Mouse (Mus musculus) heart, embryonic 14.5 days (tissue): ENCODE results near the gene Btrc. TPM values are rescaled to one million over a fixed set of nuclear protein-coding genes. Genes with fewer than 3 reads are reported as not detected.
A peak's percentile ranks its signal among the peaks of the same experiment; 100 is the strongest.

Experiments
- ATAC-seq: fragments of 200-750 bp; cut with Nextera tagmentation; 2 replicates; pipeline ENCODE4 v1.8.0; 2017; ENCODE audit warnings: low read depth, moderate TSS enrichment; ENCODE audit not compliant: insufficient number of reproducible peaks, insufficient read depth, low FRiP score
- H3K27ac ChIP-seq, 2 experiments: fragments of 200-500 bp in 1 of 2; fragments of 300-500 bp in 1 of 2; sonication (generic) in 1 of 2; replicated peaks in 1 of 2; 2 replicates each; pipeline ENCODE4 v1.5.1; 2012 to 2014; ENCODE audit warnings: low read depth in 2 of 2, low read length in 2 of 2, control low read depth in 1 of 2, mild to moderate bottlenecking in 1 of 2, mixed read lengths in 1 of 2; ENCODE audit not compliant: control insufficient read depth in 1 of 2, insufficient read depth in 1 of 2
- H3K27me3 ChIP-seq: fragments of 300-500 bp; sonication (generic); 2 replicates; pipeline ENCODE4 v1.6.1; 2014; ENCODE audit warnings: mild to moderate bottlenecking, low read length, control low read depth; ENCODE audit not compliant: control insufficient read depth, insufficient read depth
- H3K36me3 ChIP-seq: fragments of 300-500 bp; sonication (generic); 2 replicates; pipeline ENCODE4 v1.6.1; 2014; ENCODE audit warnings: mild to moderate bottlenecking, control low read depth, low read length, mixed read lengths; ENCODE audit not compliant: control insufficient read depth, insufficient read depth
- H3K4me1 ChIP-seq, 2 experiments: fragments of 200-500 bp in 1 of 2; fragments of 300-500 bp in 1 of 2; sonication (generic) in 1 of 2; 2 replicates each; pipeline ENCODE4 v1.6.1; 2012 to 2014; ENCODE audit warnings: low read length in 2 of 2, control low read depth in 1 of 2, mixed read lengths in 1 of 2; ENCODE audit not compliant: control insufficient read depth in 2 of 2, insufficient read depth in 2 of 2
- H3K4me2 ChIP-seq: fragments of 300-500 bp; sonication (generic); 2 replicates; pipeline ENCODE4 v1.6.1; 2014; ENCODE audit warnings: mild to moderate bottlenecking, low read length
- H3K4me3 ChIP-seq, 2 experiments: fragments of 200-500 bp in 1 of 2; fragments of 300-500 bp in 1 of 2; sonication (generic) in 1 of 2; 2 replicates each; pipeline ENCODE4 v1.5.1; 2012 to 2014; ENCODE audit warnings: low read length in 2 of 2, mild to moderate bottlenecking in 2 of 2, control low read depth in 1 of 2, low read depth in 1 of 2, moderate library complexity in 1 of 2; ENCODE audit not compliant: control insufficient read depth in 1 of 2, insufficient read depth in 1 of 2
- H3K9ac ChIP-seq: fragments of 300-500 bp; sonication (generic); 2 replicates; pipeline ENCODE4 v1.6.1; 2014; ENCODE audit warnings: mild to moderate bottlenecking, low read length
- H3K9me3 ChIP-seq: fragments of 300-500 bp; sonication (generic); 2 replicates; pipeline ENCODE4 v1.6.1; 2016; ENCODE audit warnings: low read length, control low read depth; ENCODE audit not compliant: control insufficient read depth
- WGBS: fragments of 180-500 bp; shearing (Covaris S2); extraction: QIAGEN DNeasy Blood & Tissue Kit; methylation state at CpG from one replicate; pipeline ENCODE4 v1.1.7; 2014; 5-methylcytosine and 5-hydroxymethylcytosine counted together
- polyA plus RNA-seq: library from polyadenylated mRNA; unstranded; fragments of >200 nt; fragmentation: Nextera tagmentation; extraction: Ambion mirVana; gene quantifications from 2 replicates; pipeline ENCODE4 v1.2.1, GENCODE M21; 2014

Btrc gene
- polyA plus RNA-seq, 1 experiment from 2014 or later = 36.4 TPM

- WGBS = 91% methylated on average over 2 of the region's 2 CpGs
These were observed 151.8 kb downstream of the Btrc start for GRCm38 (mm10) chr19:45515341-45515740.

GRCm38 (mm10) chr19:45516264-45516663 lies 152.7 kb downstream of the Btrc start:
- ATAC-seq = no peak
- Histone ChIP-seq H3K27me3 (no peaks in the 10 kb centered on the region), H3K4me1 (no peaks in the 10 kb centered on the region), H3K4me2 (no peak overlapping the region), H3K36me3 (peaks cover 82% of the 10 kb centered on the region), H3K9me3 (no peaks in the 10 kb centered on the region), H3K4me3 (no peak overlapping the region), H3K9ac (no peak overlapping the region), H3K27ac (no peak overlapping the region)
- 92% methylated on average over 12 of the region's 12 CpGs for WGBS

More at GRCm38 (mm10) chr19:45515341-45515740, 151.8 kb downstream of the Btrc start:
- Histone ChIP-seq H3K27me3 (no peaks in the 10 kb centered on the region), H3K27ac (no peak overlapping the region), H3K4me1 (no peaks in the 10 kb centered on the region), H3K9ac (no peak overlapping the region), H3K36me3 (peaks cover 73% of the 10 kb centered on the region), H3K4me2 (no peak overlapping the region), H3K4me3 (no peak overlapping the region), H3K9me3 (no peaks in the 10 kb centered on the region)
- no peak for ATAC-seq

- no peaks in the 10 kb centered on the region for H3K9me3 ChIP-seq
- no peak overlapping the region for H3K27ac ChIP-seq
- no peak overlapping the region for H3K4me3 ChIP-seq
- no peak overlapping the region for H3K4me2 ChIP-seq
- no peaks in the 10 kb centered on the region for H3K27me3 ChIP-seq
- WGBS = 60% methylated on average over 7 of the region's 7 CpGs
- ATAC-seq = no peak
- H3K36me3 ChIP-seq = peaks cover 63% of the 10 kb centered on the region
- no peak overlapping the region for H3K9ac ChIP-seq
- H3K4me1 ChIP-seq = peaks cover 29 to 32% of the 10 kb centered on the region in 2 experiments
These were observed 163.8 kb downstream of the Btrc start for GRCm38 (mm10) chr19:45527382-45527781.

GRCm38 (mm10) chr19:45527931-45528534 lies 164.5 kb downstream of the Btrc start:
- H3K27me3 ChIP-seq = no peaks in the 10 kb centered on the region
- peaks cover 29 to 32% of the 10 kb centered on the region in 2 experiments for H3K4me1 ChIP-seq
- no peak overlapping the region for H3K4me3 ChIP-seq
- no peak overlapping the region for H3K9ac ChIP-seq
- H3K27ac ChIP-seq = no peak overlapping the region
- H3K9me3 ChIP-seq = no peaks in the 10 kb centered on the region
- ATAC-seq = no peak
- H3K36me3 ChIP-seq = peaks cover 57% of the 10 kb centered on the region
- H3K4me2 ChIP-seq = no peak overlapping the region
- WGBS = 93% methylated on average over 10 of the region's 10 CpGs

- Histone ChIP-seq H3K36me3 (peaks cover 46% of the 10 kb centered on the region), H3K27me3 (no peaks in the 10 kb centered on the region), H3K27ac (peak overlapping the region; percentile 85 to 89), H3K4me3 (no peak overlapping the region), H3K9me3 (no peaks in the 10 kb centered on the region), H3K9ac (peak overlapping the region; percentile 47; the same call in 1 of the 2 replicates), H3K4me2 (no peak overlapping the region), H3K4me1 (peaks cover 29 to 32% of the 10 kb centered on the region in 2 experiments)
- 61% methylated on average over 4 of the region's 5 CpGs for WGBS
- no peak for ATAC-seq
These were observed 165.8 kb downstream of the Btrc start for GRCm38 (mm10) chr19:45529294-45529693.

GRCm38 (mm10) chr19:45530200-45530995 lies 166.9 kb downstream of the Btrc start:
- WGBS = 42% methylated on average over 15 of the region's 15 CpGs
- H3K27me3 ChIP-seq = no peaks in the 10 kb centered on the region
- no peaks in the 10 kb centered on the region for H3K9me3 ChIP-seq
- peak overlapping the region; percentile 85 to 89 for H3K27ac ChIP-seq
- H3K4me2 ChIP-seq = no peak overlapping the region
- peaks cover 36% of the 10 kb centered on the region for H3K36me3 ChIP-seq
- ATAC-seq = no peak
- no peak overlapping the region for H3K4me3 ChIP-seq
- H3K9ac ChIP-seq = peak overlapping the region; percentile 47; the same call in 1 of the 2 replicates
- peaks cover 29 to 37% of the 10 kb centered on the region in 2 experiments for H3K4me1 ChIP-seq

- no peak for ATAC-seq
- peaks cover 29 to 37% of the 10 kb centered on the region in 2 experiments for H3K4me1 ChIP-seq
- no peak overlapping the region for H3K4me2 ChIP-seq
- no peak overlapping the region for H3K9ac ChIP-seq
- no peaks in the 10 kb centered on the region for H3K27me3 ChIP-seq
- H3K36me3 ChIP-seq = peaks cover 33% of the 10 kb centered on the region
- 33% methylated on average over 6 of the region's 6 CpGs for whole genome bisulfite sequencing
- H3K9me3 ChIP-seq = no peaks in the 10 kb centered on the region
- H3K4me3 ChIP-seq = no peak overlapping the region
- peak overlapping the region; percentile 85 to 89; a peak in 3 of 4 replicates for H3K27ac ChIP-seq
These were observed 168.0 kb downstream of the Btrc start for GRCm38 (mm10) chr19:45531554-45531953.
